Mouse (Mus musculus) cerebellum, postnatal 36 days (tissue): ENCODE data around the gene Tmem178b.

Experiments
- DNase-seq, 2 experiments: peaks; one replicate each; pipeline ENCODE4 v3.0.0; 2021 to 2022; ENCODE audit warnings: mixed read lengths in 2 of 2

Tmem178b gene

GRCm38 (mm10) chr6:39872901-39873591 is at the start of gene Tmem178b:
Gene Tmem178b, plus strand, starts transcription at chr6:39873271.
- peak; percentile 59 to 60 for DNase-seq

GRCm38 (mm10) chr6:39828736-39829135 is 44.3 kb upstream of the Tmem178b start:
- DNase-seq = no peak

- no peak for DNase-seq
These were observed 29.3 kb upstream of the Tmem178b start for GRCm38 (mm10) chr6:39843698-39844342.

GRCm38 (mm10) chr6:39847538-39847937 is 25.5 kb upstream of the Tmem178b start:
- DNase-seq = no peak

GRCm38 (mm10) chr6:39848766-39849165 is 24.3 kb upstream of the Tmem178b start:
- no peak for DNase-seq

- DNase-seq = no peak
These were observed 23.4 kb upstream of the Tmem178b start for GRCm38 (mm10) chr6:39849667-39850066.

GRCm38 (mm10) chr6:39870271-39871135 is 2.6 kb upstream of the Tmem178b start:
- DNase-seq = peak; percentile 78 to 81

GRCm38 (mm10) chr6:39871381-39872305 is 1.4 kb upstream of the Tmem178b start:
- DNase-seq = peak; percentile 88 to 92

- peak in 1 of 2 experiments; percentile 44 for DNase-seq
These were observed 668 bp upstream of the Tmem178b start for GRCm38 (mm10) chr6:39872306-39872900.

GRCm38 (mm10) chr6:39875186-39875585 is 2.1 kb downstream of the Tmem178b start:
- DNase-seq = no peak

- no peak for DNase-seq
These were observed 3.4 kb downstream of the Tmem178b start for GRCm38 (mm10) chr6:39876444-39876843.

GRCm38 (mm10) chr6:39890811-39891210 is 17.7 kb downstream of the Tmem178b start:
- no peak for DNase-seq

GRCm38 (mm10) chr6:39896500-39896899 is 23.4 kb downstream of the Tmem178b start:
- DNase-seq = no peak

GRCm38 (mm10) chr6:39899231-39899630 is 26.2 kb downstream of the Tmem178b start:
- DNase-seq = no peak

GRCm38 (mm10) chr6:39903220-39903773 is 30.2 kb downstream of the Tmem178b start:
- DNase-seq = no peak

- no peak for DNase-seq
These were observed 30.8 kb downstream of the Tmem178b start for GRCm38 (mm10) chr6:39903845-39904244.

- peak in 1 of 2 experiments; percentile 12 for DNase-seq
These were observed 41.9 kb downstream of the Tmem178b start for GRCm38 (mm10) chr6:39914956-39915355.

- DNase-seq = peak in 1 of 2 experiments; percentile 30
These were observed 42.7 kb downstream of the Tmem178b start for GRCm38 (mm10) chr6:39915636-39916281.

GRCm38 (mm10) chr6:39916514-39916913 is 43.4 kb downstream of the Tmem178b start:
- DNase-seq = no peak

GRCm38 (mm10) chr6:39917242-39917641 is 44.2 kb downstream of the Tmem178b start:
- DNase-seq = no peak

GRCm38 (mm10) chr6:39917729-39918128 is 44.7 kb downstream of the Tmem178b start:
- DNase-seq = no peak
